Mouse (Mus musculus): Measurements from ENCODE around the gene Nudt14.

Nudt14 gene

GRCm38 (mm10) chr12:112911701-112912100 lies 30.2 kb downstream of the Nudt14 start:
- no peak for DNase-seq

GRCm38 (mm10) chr12:112908991-112909390 lies 32.9 kb downstream of the Nudt14 start:
- DNase-seq: no peak

GRCm38 (mm10) chr12:112905001-112905400 lies 36.9 kb downstream of the Nudt14 start:
- no peak for DNase-seq

- DNase-seq: no peak
Measured at GRCm38 (mm10) chr12:112903941-112904340, 38.0 kb downstream of the Nudt14 start.

GRCm38 (mm10) chr12:112900641-112901040 lies 41.3 kb downstream of the Nudt14 start:
- no peak for DNase-seq

- no peak for DNase-seq
Measured at GRCm38 (mm10) chr12:112898960-112899359, 43.0 kb downstream of the Nudt14 start.

- no peak for DNase-seq
Measured at GRCm38 (mm10) chr12:112898351-112898750, 43.6 kb downstream of the Nudt14 start.

- DNase-seq: no peak
Measured at GRCm38 (mm10) chr12:112897522-112898212, 44.3 kb downstream of the Nudt14 start.

GRCm38 (mm10) chr12:112894969-112895368 lies 47.0 kb downstream of the Nudt14 start:
- no peak for DNase-seq

GRCm38 (mm10) chr12:112894303-112894884 lies 47.5 kb downstream of the Nudt14 start:
- DNase-seq: no peak

GRCm38 (mm10) chr12:112885465-112885864 lies 56.5 kb downstream of the Nudt14 start:
- DNase-seq: no peak

All from thymus, postnatal 14 days (tissue).